Comparison of ENCODE assay signal across 9 mouse cellular contexts in the genomic region with DNA sequence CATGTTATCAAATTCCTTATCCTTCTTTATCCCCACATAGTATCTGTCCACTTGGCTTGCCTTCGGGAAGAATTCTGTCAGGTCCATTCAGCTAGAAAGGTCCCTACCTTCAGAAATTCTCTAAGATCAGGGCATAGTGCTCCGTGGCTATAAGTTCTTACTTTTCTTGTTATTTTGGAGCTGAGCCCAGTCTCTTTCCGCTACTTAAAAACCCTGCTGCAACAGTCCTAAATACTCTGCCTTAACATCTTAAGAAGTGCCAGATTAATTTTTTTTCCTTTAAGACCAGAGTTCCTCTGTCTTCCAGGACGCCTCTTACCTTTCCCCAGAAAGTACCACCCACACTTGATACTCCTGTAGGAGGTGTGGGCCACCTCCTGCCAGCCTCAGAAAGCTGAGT. TPM values are rescaled to one million over a fixed set of nuclear protein-coding genes. Genes with fewer than 3 reads are reported as not detected.
A peak's percentile ranks its signal among the peaks of the same experiment; 100 is the strongest.
DNase-seq lines count a peak whose midpoint lies in the region; ATAC-seq and TF ChIP-seq lines count a peak whose summit lies in the region.
"Had no signal": no experiment of that assay in that cellular context is flagged by ENCODE, and none has a peak within 500 bp of the region (broad histone marks: within the 10 kb centered on the region; RNA-seq: fewer than 3 reads in every experiment).

No protein-coding gene starts in this region.

- 65% methylated on average over 4 of the region's 4 CpGs for WGBS in hindbrain, embryonic 14.5 days
- 33% methylated on average over 4 of the region's 4 CpGs for WGBS in hindbrain, postnatal 0 days
- WGBS in limb, embryonic 13.5 days = 40% methylated on average over 4 of the region's 4 CpGs

- no peak overlapping the region for H3K9ac ChIP-seq in hindbrain, embryonic 14.5 days
- no peak overlapping the region for H3K9ac ChIP-seq in hindbrain, postnatal 0 days (replicated peaks; ENCODE audit: low read length)
- no peak overlapping the region for H3K9ac ChIP-seq in limb, embryonic 13.5 days

- H3K27me3 ChIP-seq in hindbrain, embryonic 14.5 days (ENCODE audit: control insufficient read depth, insufficient read depth, low read length) = no peaks in the 10 kb centered on the region
- H3K27me3 ChIP-seq in hindbrain, postnatal 0 days (ENCODE audit: insufficient read depth, low read length) = no peaks in the 10 kb centered on the region
- H3K27me3 ChIP-seq in megakaryocyte, embryonic 14.5 days (replicated peaks) = no peaks in the 10 kb centered on the region
- H3K27me3 ChIP-seq in limb, embryonic 13.5 days = no peaks in the 10 kb centered on the region

- ATAC-seq in hindbrain, embryonic 14.5 days (ENCODE audit: low FRiP score) = no peak
- ATAC-seq in hindbrain, postnatal 0 days = no peak
- no peak for ATAC-seq in megakaryocyte, adult 5-6 weeks (ENCODE audit: poor library complexity, severe bottlenecking)
- ATAC-seq in limb, embryonic 13.5 days (ENCODE audit: low FRiP score, low read depth) = no peak

- H3K9me3 ChIP-seq in hindbrain, embryonic 14.5 days (ENCODE audit: control insufficient read depth, low read length) = no peaks in the 10 kb centered on the region
- no peaks in the 10 kb centered on the region for H3K9me3 ChIP-seq in hindbrain, postnatal 0 days (ENCODE audit: low read length)
- H3K9me3 ChIP-seq in megakaryocyte, embryonic 14.5 days = no peaks in the 10 kb centered on the region
- no peaks in the 10 kb centered on the region for H3K9me3 ChIP-seq in limb, embryonic 13.5 days

- TF ChIP-seq CTCF in hindbrain, postnatal 0 days (IDR thresholded peaks at IDR 0.05; ENCODE audit: low read depth) = no peak

- DNase-seq in hindbrain, embryonic 14.5 days (ENCODE audit: low spot score) = no peak
- DNase-seq in hindbrain, postnatal 0 days (ENCODE audit: low spot score) = no peak
- peak; percentile 30 for DNase-seq in naive thymus-derived CD4-positive, alpha-beta T cell, adult 2 months (ENCODE audit: low read depth)
- DNase-seq in urinary bladder, adult 2 months (ENCODE audit: low spot score) = no peak
- no peak for DNase-seq in thymus, postnatal 36 days
- DNase-seq: lung, adult 18-20 months had no signal

- H3K4me3 ChIP-seq in hindbrain, embryonic 14.5 days (replicated peaks; ENCODE audit: low read length) = no peak overlapping the region
- no peak overlapping the region for H3K4me3 ChIP-seq in hindbrain, postnatal 0 days (ENCODE audit: low read length)
- H3K4me3 ChIP-seq in megakaryocyte, embryonic 14.5 days (replicated peaks) = peak overlapping the region; percentile 89
- no peak overlapping the region for H3K4me3 ChIP-seq in limb, embryonic 13.5 days

- H3K4me1 ChIP-seq in hindbrain, embryonic 14.5 days (replicated peaks; ENCODE audit: control insufficient read depth, insufficient read depth, low read length) = peaks cover 64% of the 10 kb centered on the region
- H3K4me1 ChIP-seq in hindbrain, postnatal 0 days (ENCODE audit: insufficient read depth, low read length) = peaks cover 48% of the 10 kb centered on the region
- peaks cover 91% of the 10 kb centered on the region for H3K4me1 ChIP-seq in megakaryocyte, embryonic 14.5 days
- H3K4me1 ChIP-seq in limb, embryonic 13.5 days = peaks cover 85% of the 10 kb centered on the region

- no peak overlapping the region for H3K4me2 ChIP-seq in hindbrain, embryonic 14.5 days (replicated peaks)
- H3K4me2 ChIP-seq in hindbrain, postnatal 0 days (ENCODE audit: low read depth, low read length) = no peak overlapping the region
- no peak overlapping the region for H3K4me2 ChIP-seq in limb, embryonic 13.5 days (replicated peaks)

- no peaks in the 10 kb centered on the region for H3K36me3 ChIP-seq in hindbrain, embryonic 14.5 days (replicated peaks; ENCODE audit: control insufficient read depth, insufficient read depth)
- H3K36me3 ChIP-seq in hindbrain, postnatal 0 days (ENCODE audit: insufficient read depth, low read length) = no peaks in the 10 kb centered on the region
- peaks cover 41% of the 10 kb centered on the region for H3K36me3 ChIP-seq in megakaryocyte, embryonic 14.5 days (replicated peaks; ENCODE audit: low read length)
- H3K36me3 ChIP-seq in limb, embryonic 13.5 days = no peaks in the 10 kb centered on the region

- peak overlapping the region; percentile 17; the same call in 1 of the 2 replicates for H3K27ac ChIP-seq in hindbrain, embryonic 14.5 days
- H3K27ac ChIP-seq in hindbrain, postnatal 0 days = no peak overlapping the region
- H3K27ac ChIP-seq in limb, embryonic 13.5 days = peak overlapping the region; percentile 34; the same call in 1 of the 2 replicates

RNA-seq across cellular contexts. Expression of gene Tspan14, which starts 6.4 kb away (rescaled TPM):
- polyA plus RNA-seq in hindbrain, embryonic 14.5 days (2014; fragmentation: Nextera tagmentation; extraction: Ambion mirVana) = 65.6 and 70.1 TPM in 2 replicates
- 38.2 and 39.2 TPM in 2 replicates for total RNA-seq in hindbrain, postnatal 0 days (2014; rRNA removed)
- polyA plus RNA-seq in hindbrain, postnatal 0 days (2015; fragmentation: Nextera tagmentation; extraction: Ambion mirVana) = 30.4 and 35.2 TPM in 2 replicates
- 20.9 and 22.8 TPM in 2 replicates for polyA plus RNA-seq in megakaryocyte, embryonic 14.5 days (2012; ENCODE audit: insufficient read depth, low replicate concordance)
- 60.6 and 66.0 TPM in 2 replicates for total RNA-seq in megakaryocyte, adult 5-6 weeks (2015)
- 72.4 and 76.5 TPM in 2 replicates for total RNA-seq in megakaryocyte, adult 5-6 weeks (2017)
- 68.4 and 68.7 TPM in 2 replicates for polyA plus RNA-seq in limb, embryonic 13.5 days (2015; fragmentation: Nextera tagmentation; extraction: Ambion mirVana)
- polyA plus RNA-seq in urinary bladder, adult 2 months (2012; rRNA removed) = 55.9 and 58.9 TPM in 2 replicates

RNA-seq across cellular contexts. Expression of gene Fam213a, which starts 53.4 kb away (rescaled TPM):
- polyA plus RNA-seq in hindbrain, embryonic 14.5 days (2014; fragmentation: Nextera tagmentation; extraction: Ambion mirVana) = 86.6 and 94.3 TPM in 2 replicates
- total RNA-seq in hindbrain, postnatal 0 days (2014; rRNA removed) = 35.1 and 35.3 TPM in 2 replicates
- polyA plus RNA-seq in hindbrain, postnatal 0 days (2015; fragmentation: Nextera tagmentation; extraction: Ambion mirVana) = 109 and 118 TPM in 2 replicates
- 4.5 and 11.6 TPM in 2 replicates for polyA plus RNA-seq in megakaryocyte, embryonic 14.5 days (2012; ENCODE audit: insufficient read depth, low replicate concordance)
- total RNA-seq in megakaryocyte, adult 5-6 weeks (2015) = 1.8 and 3.5 TPM in 2 replicates
- 2.6 and 3.6 TPM in 2 replicates for total RNA-seq in megakaryocyte, adult 5-6 weeks (2017)
- polyA plus RNA-seq in limb, embryonic 13.5 days (2015; fragmentation: Nextera tagmentation; extraction: Ambion mirVana) = 39.3 and 41.6 TPM in 2 replicates
- 52.2 and 61.9 TPM in 2 replicates for polyA plus RNA-seq in urinary bladder, adult 2 months (2012; rRNA removed)
